Mouse (Mus musculus): ENCODE results near the gene Ahcyl2. TPM values are rescaled to one million over a fixed set of nuclear protein-coding genes. Genes with fewer than 3 reads are reported as not detected.

Gene Ahcyl2
- polyA plus RNA-seq, 1 experiment from 2014 or later, result 74.7 TPM

DNA sequence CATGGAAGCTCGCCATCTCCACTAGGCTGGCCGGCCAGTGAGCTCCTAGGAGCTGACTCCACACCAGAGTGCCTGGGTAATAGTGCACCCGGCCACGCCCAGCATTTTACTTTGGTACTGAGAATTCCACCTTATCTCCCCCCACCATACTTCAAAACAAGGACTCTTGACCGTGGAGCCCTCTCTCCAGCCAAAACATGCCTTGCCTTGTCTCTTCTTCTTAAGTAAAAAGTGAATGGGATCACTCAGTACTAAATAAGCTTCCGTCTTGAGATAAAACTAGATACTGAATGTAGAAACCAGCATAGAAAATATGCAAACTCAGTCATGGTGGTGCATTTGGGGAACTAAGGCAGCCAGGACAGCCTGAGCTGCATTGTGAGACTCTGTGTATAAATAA lies 90.8 kb downstream of the Ahcyl2 start:
- no peaks in the 10 kb centered on the region for H3K4me1 ChIP-seq (replicated peaks; ENCODE audit: control insufficient read depth, insufficient read depth, low read length)
- peak overlapping the region; percentile 7; the same call in 1 of the 2 replicates for H3K4me2 ChIP-seq (replicated peaks; ENCODE audit: low read depth)
- H3K27ac ChIP-seq (ENCODE audit: low read depth, low read length), result no peak overlapping the region
- no peaks in the 10 kb centered on the region for H3K27me3 ChIP-seq (replicated peaks; ENCODE audit: control insufficient read depth, insufficient read depth, low read length)
- 53% methylated on average over 6 of the region's 6 CpGs for WGBS
- peaks cover 11% of the 10 kb centered on the region; the same call in 1 of the 2 replicates for H3K36me3 ChIP-seq (ENCODE audit: control insufficient read depth, insufficient read depth)
- H3K9me3 ChIP-seq (ENCODE audit: control insufficient read depth), result no peaks in the 10 kb centered on the region
- ATAC-seq, result no peak
- no peak overlapping the region for H3K9ac ChIP-seq (ENCODE audit: low read depth, low read length)
- no peak overlapping the region for H3K4me3 ChIP-seq (ENCODE audit: low read depth, low read length)
- TF ChIP-seq CTCF (IDR thresholded peaks at IDR 0.05; ENCODE audit: low read depth), result no peak

DNA sequence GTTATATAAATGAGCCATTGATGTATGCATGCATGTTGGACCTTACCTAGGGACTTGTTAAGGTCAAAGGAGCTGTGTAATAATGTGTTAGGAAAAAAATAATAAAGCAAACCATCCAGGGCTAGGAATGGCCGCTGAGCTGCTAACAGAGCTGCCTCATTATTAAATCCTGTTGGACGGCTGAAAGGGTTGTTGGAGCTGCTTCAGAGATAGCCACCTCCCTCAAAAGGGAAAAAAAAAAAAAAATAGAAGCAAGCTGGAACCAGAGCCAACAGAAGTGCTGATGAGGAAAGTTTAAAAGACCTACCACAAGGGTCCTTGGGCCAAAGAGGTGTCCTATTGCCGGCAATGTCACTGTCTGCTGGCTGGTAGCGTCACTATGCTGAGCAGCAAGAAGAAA lies 91.5 kb downstream of the Ahcyl2 start:
- 67% methylated on average over 4 of the region's 4 CpGs for WGBS
- Histone ChIP-seq H3K27me3 (replicated peaks; ENCODE audit: control insufficient read depth, insufficient read depth, low read length) (no peaks in the 10 kb centered on the region), H3K9ac (ENCODE audit: low read depth, low read length) (no peak overlapping the region), H3K4me2 (replicated peaks; ENCODE audit: low read depth) (no peak overlapping the region), H3K27ac (ENCODE audit: low read depth, low read length) (no peak overlapping the region), H3K4me3 (ENCODE audit: low read depth, low read length) (no peak overlapping the region), H3K36me3 (ENCODE audit: control insufficient read depth, insufficient read depth) (peaks cover 11% of the 10 kb centered on the region; the same call in 1 of the 2 replicates), H3K4me1 (replicated peaks; ENCODE audit: control insufficient read depth, insufficient read depth, low read length) (no peaks in the 10 kb centered on the region), H3K9me3 (ENCODE audit: control insufficient read depth) (no peaks in the 10 kb centered on the region)
- TF ChIP-seq CTCF (IDR thresholded peaks at IDR 0.05; ENCODE audit: low read depth), result no peak
- no peak for ATAC-seq

DNA sequence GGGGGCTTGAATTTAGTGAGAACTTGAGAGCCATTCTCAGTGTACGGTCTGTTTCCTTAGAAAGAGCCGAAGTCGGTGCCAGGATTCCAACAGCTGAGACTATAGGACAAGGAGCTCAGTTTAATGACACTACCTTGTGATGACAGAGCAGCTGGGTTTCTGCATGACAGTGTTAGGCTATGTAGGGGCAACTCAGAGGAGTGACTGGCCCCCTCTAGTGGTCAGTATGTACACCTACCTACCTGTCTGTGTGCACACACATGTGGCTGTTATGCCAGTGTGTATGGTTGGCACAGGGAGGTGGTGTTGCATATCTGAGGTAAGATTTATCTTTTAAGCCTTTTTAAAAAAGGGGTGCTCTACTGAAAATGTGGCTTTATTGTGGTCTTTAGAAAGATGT lies 92.4 kb downstream of the Ahcyl2 start:
- peak; percentile 79 for ATAC-seq
- WGBS, result 73% methylated on average over 3 of the region's 3 CpGs
- H3K9me3 ChIP-seq (ENCODE audit: control insufficient read depth), result no peaks in the 10 kb centered on the region
- peaks cover 11% of the 10 kb centered on the region; the same call in 1 of the 2 replicates for H3K36me3 ChIP-seq (ENCODE audit: control insufficient read depth, insufficient read depth)
- H3K27ac ChIP-seq (ENCODE audit: low read depth, low read length), result no peak overlapping the region
- TF ChIP-seq CTCF (IDR thresholded peaks at IDR 0.05; ENCODE audit: low read depth), result peak; percentile 87
- H3K9ac ChIP-seq (ENCODE audit: low read depth, low read length), result no peak overlapping the region
- no peak overlapping the region for H3K4me3 ChIP-seq (ENCODE audit: low read depth, low read length)
- no peaks in the 10 kb centered on the region for H3K4me1 ChIP-seq (replicated peaks; ENCODE audit: control insufficient read depth, insufficient read depth, low read length)
- no peak overlapping the region for H3K4me2 ChIP-seq (replicated peaks; ENCODE audit: low read depth)
- no peaks in the 10 kb centered on the region for H3K27me3 ChIP-seq (replicated peaks; ENCODE audit: control insufficient read depth, insufficient read depth, low read length)

GRCm38 (mm10) chr6:29864926-29865325 lies 97.1 kb downstream of the Ahcyl2 start:
- WGBS, result 48% methylated on average over 2 of the region's 2 CpGs
- peak; percentile 66 for ATAC-seq
- no peak overlapping the region for H3K4me3 ChIP-seq (ENCODE audit: low read depth, low read length)
- H3K36me3 ChIP-seq (ENCODE audit: control insufficient read depth, insufficient read depth), result peaks cover 11% of the 10 kb centered on the region; the same call in 1 of the 2 replicates
- H3K27ac ChIP-seq (ENCODE audit: low read depth, low read length), result no peak overlapping the region; the same call in 1 of the 2 replicates
- H3K27me3 ChIP-seq (replicated peaks; ENCODE audit: control insufficient read depth, insufficient read depth, low read length), result no peaks in the 10 kb centered on the region
- H3K9ac ChIP-seq (ENCODE audit: low read depth, low read length), result no peak overlapping the region
- no peaks in the 10 kb centered on the region for H3K9me3 ChIP-seq (ENCODE audit: control insufficient read depth)
- H3K4me2 ChIP-seq (replicated peaks; ENCODE audit: low read depth), result no peak overlapping the region
- no peak for TF ChIP-seq CTCF (IDR thresholded peaks at IDR 0.05; ENCODE audit: low read depth)
- 0 out of 2 replicates have a peak, but pooled peaks cover 2% of the 10 kb centered on the region for H3K4me1 ChIP-seq (replicated peaks; ENCODE audit: control insufficient read depth, insufficient read depth, low read length)

DNA sequence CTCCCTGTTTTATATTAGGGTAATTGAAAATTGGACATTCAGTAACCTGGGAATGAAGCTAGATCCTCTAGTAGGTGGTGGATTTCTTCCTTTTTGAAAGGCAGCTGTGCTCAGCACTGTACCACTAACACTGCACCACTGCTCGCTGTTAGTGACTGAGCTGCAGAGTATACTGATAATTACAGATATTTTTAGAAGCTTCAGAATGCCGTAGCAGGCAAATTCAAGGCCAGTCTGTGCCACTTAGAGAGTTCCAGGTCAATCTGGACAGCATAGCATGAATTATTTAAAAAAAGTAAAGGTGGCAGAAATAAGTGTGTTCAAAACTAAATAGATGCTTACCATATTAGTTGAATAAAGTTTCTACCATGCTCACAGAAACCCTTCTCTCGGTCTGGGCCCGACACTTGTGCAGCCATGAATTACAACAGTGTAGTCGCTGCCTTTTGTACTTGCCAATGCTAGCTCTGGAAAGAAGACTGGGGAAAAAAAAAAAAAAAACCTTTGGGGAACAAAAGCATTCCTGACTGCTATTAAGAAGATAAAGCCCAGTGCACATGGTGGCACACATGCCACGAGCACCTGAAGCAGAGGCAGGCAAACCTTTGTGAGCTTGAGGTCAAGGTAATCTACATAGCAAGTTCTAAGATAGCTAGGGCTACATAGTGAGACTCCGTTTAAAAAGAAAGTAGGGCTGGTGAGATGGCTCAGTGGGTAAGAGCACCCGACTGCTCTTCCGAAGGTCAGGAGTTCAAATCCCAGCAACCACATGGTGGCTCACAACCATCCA lies 99.3 kb downstream of the Ahcyl2 start:
- Histone ChIP-seq H3K27ac (ENCODE audit: low read depth, low read length) (no peak overlapping the region), H3K9me3 (ENCODE audit: control insufficient read depth) (no peaks in the 10 kb centered on the region), H3K4me3 (ENCODE audit: low read depth, low read length) (no peak overlapping the region), H3K4me1 (replicated peaks; ENCODE audit: control insufficient read depth, insufficient read depth, low read length) (0 out of 2 replicates have a peak, but pooled peaks cover 2% of the 10 kb centered on the region), H3K4me2 (replicated peaks; ENCODE audit: low read depth) (no peak overlapping the region), H3K27me3 (replicated peaks; ENCODE audit: control insufficient read depth, insufficient read depth, low read length) (no peaks in the 10 kb centered on the region), H3K9ac (ENCODE audit: low read depth, low read length) (no peak overlapping the region), H3K36me3 (ENCODE audit: control insufficient read depth, insufficient read depth) (peaks cover 22% of the 10 kb centered on the region)
- 51% methylated on average over 9 of the region's 9 CpGs for WGBS
- no peak for TF ChIP-seq CTCF (IDR thresholded peaks at IDR 0.05; ENCODE audit: low read depth)
- no peak for ATAC-seq

- TF ChIP-seq CTCF (IDR thresholded peaks at IDR 0.05; ENCODE audit: low read depth), result no peak
- Histone ChIP-seq H3K4me3 (ENCODE audit: low read depth, low read length) (no peak overlapping the region), H3K4me2 (replicated peaks; ENCODE audit: low read depth) (no peak overlapping the region), H3K27me3 (replicated peaks; ENCODE audit: control insufficient read depth, insufficient read depth, low read length) (no peaks in the 10 kb centered on the region), H3K4me1 (replicated peaks; ENCODE audit: control insufficient read depth, insufficient read depth, low read length) (0 out of 2 replicates have a peak, but pooled peaks cover 2% of the 10 kb centered on the region), H3K9ac (ENCODE audit: low read depth, low read length) (no peak overlapping the region), H3K36me3 (ENCODE audit: control insufficient read depth, insufficient read depth) (peaks cover 15% of the 10 kb centered on the region), H3K27ac (ENCODE audit: low read depth, low read length) (peak overlapping the region; percentile 41; the same call in 1 of the 2 replicates), H3K9me3 (ENCODE audit: control insufficient read depth) (no peaks in the 10 kb centered on the region)
- no peak for ATAC-seq
- WGBS, result 53% methylated on average over 2 of the region's 2 CpGs
Measured at GRCm38 (mm10) chr6:29868341-29868895, 100.6 kb downstream of the Ahcyl2 start.
